Mouse (Mus musculus): ENCODE measurements around the gene Sesn1. TPM values are rescaled to one million over a fixed set of nuclear protein-coding genes. Genes with fewer than 3 reads are reported as not detected.

The Sesn1 gene
- total RNA-seq, 2 experiments from 2014 or later = 37.1 to 38.6 TPM

GRCm38 (mm10) chr10:41866838-41867154 lies 57.1 kb downstream of the Sesn1 start:
- DNase-seq (ENCODE audit: low spot score in 2 of 2) = no peak

GRCm38 (mm10) chr10:41867956-41868355 lies 58.2 kb downstream of the Sesn1 start:
- DNase-seq (ENCODE audit: low spot score in 2 of 2) = no peak

- no peak for DNase-seq (ENCODE audit: low spot score in 2 of 2)
These were observed 60.4 kb downstream of the Sesn1 start for GRCm38 (mm10) chr10:41870101-41870500.

- DNase-seq (ENCODE audit: low spot score in 2 of 2) = no peak
These were observed 61.8 kb downstream of the Sesn1 start for GRCm38 (mm10) chr10:41871564-41871963.

- DNase-seq (ENCODE audit: low spot score in 2 of 2) = no peak
These were observed 65.9 kb downstream of the Sesn1 start for GRCm38 (mm10) chr10:41875624-41876023.

GRCm38 (mm10) chr10:41878344-41878743 lies 68.6 kb downstream of the Sesn1 start:
- DNase-seq (ENCODE audit: low spot score in 2 of 2) = no peak

- no peak for DNase-seq (ENCODE audit: low spot score in 2 of 2)
These were observed 69.9 kb downstream of the Sesn1 start for GRCm38 (mm10) chr10:41879675-41880074.

GRCm38 (mm10) chr10:41880206-41880605 lies 70.5 kb downstream of the Sesn1 start:
- DNase-seq (ENCODE audit: low spot score in 2 of 2) = no peak

GRCm38 (mm10) chr10:41880777-41881176 lies 71.0 kb downstream of the Sesn1 start:
- DNase-seq (ENCODE audit: low spot score in 2 of 2) = no peak

- DNase-seq (ENCODE audit: low spot score in 2 of 2) = no peak
These were observed 71.7 kb downstream of the Sesn1 start for GRCm38 (mm10) chr10:41881438-41881837.

- DNase-seq (ENCODE audit: low spot score in 2 of 2) = no peak
These were observed 74.2 kb downstream of the Sesn1 start for GRCm38 (mm10) chr10:41883741-41884575.

- DNase-seq (ENCODE audit: low spot score in 2 of 2) = peak; percentile 86 to 94
These were observed 77.5 kb downstream of the Sesn1 start for GRCm38 (mm10) chr10:41887080-41887821.

- DNase-seq (ENCODE audit: low spot score in 2 of 2) = peak in 1 of 2 experiments; percentile 41
These were observed 78.7 kb downstream of the Sesn1 start for GRCm38 (mm10) chr10:41888365-41888941.

- DNase-seq (ENCODE audit: low spot score in 2 of 2) = no peak
These were observed 79.8 kb downstream of the Sesn1 start for GRCm38 (mm10) chr10:41889566-41889965.

- no peak for DNase-seq (ENCODE audit: low spot score in 2 of 2)
These were observed 80.8 kb downstream of the Sesn1 start for GRCm38 (mm10) chr10:41890537-41890936.

- DNase-seq (ENCODE audit: low spot score in 2 of 2) = no peak
These were observed 81.6 kb downstream of the Sesn1 start for GRCm38 (mm10) chr10:41891312-41891711.

- peak in 1 of 2 experiments; percentile 57 for DNase-seq (ENCODE audit: low spot score in 2 of 2)
These were observed 84.0 kb downstream of the Sesn1 start for GRCm38 (mm10) chr10:41893433-41894411.

GRCm38 (mm10) chr10:41896425-41896824 lies 86.7 kb downstream of the Sesn1 start:
- no peak for DNase-seq (ENCODE audit: low spot score in 2 of 2)

GRCm38 (mm10) chr10:41896865-41897264 lies 87.1 kb downstream of the Sesn1 start:
- DNase-seq (ENCODE audit: low spot score in 2 of 2) = no peak

GRCm38 (mm10) chr10:41901456-41901855 lies 91.7 kb downstream of the Sesn1 start:
- no peak for DNase-seq (ENCODE audit: low spot score in 2 of 2)

GRCm38 (mm10) chr10:41901864-41902263 lies 92.1 kb downstream of the Sesn1 start:
- DNase-seq (ENCODE audit: low spot score in 2 of 2) = no peak

Data from layer of hippocampus, postnatal 14 days (tissue).